Mouse (Mus musculus) limb, embryonic 10.5 days (tissue): ENCODE data around the gene Tmem19. TPM values are rescaled to one million over a fixed set of nuclear protein-coding genes. Genes with fewer than 3 reads are reported as not detected.

Experiments
- DNase-seq: peaks from one replicate; pipeline ENCODE4 v3.0.0-alpha.2; 2017; ENCODE audit warnings: low spot score
- H3K27ac ChIP-seq: fragments of 300-500 bp; sonication (generic); 2 replicates; pipeline ENCODE4 v1.5.1; 2016; ENCODE audit warnings: mild to moderate bottlenecking
- H3K27me3 ChIP-seq: fragments of 300-500 bp; sonication (generic); 2 replicates; pipeline ENCODE4 v1.6.1; 2016; ENCODE audit warnings: low read depth, mild to moderate bottlenecking; ENCODE audit not compliant: poor library complexity, severe bottlenecking
- H3K36me3 ChIP-seq: fragments of 300-500 bp; sonication (generic); 2 replicates; pipeline ENCODE4 v1.6.1; 2016; ENCODE audit warnings: mild to moderate bottlenecking, moderate library complexity
- H3K4me1 ChIP-seq: fragments of 300-500 bp; sonication (generic); 2 replicates; pipeline ENCODE4 v1.6.1; 2016
- H3K4me3 ChIP-seq: fragments of 300-500 bp; sonication (generic); 2 replicates; pipeline ENCODE4 v1.5.1; 2016; ENCODE audit warnings: mild to moderate bottlenecking, moderate library complexity
- H3K9me3 ChIP-seq: fragments of 300-500 bp; sonication (generic); replicated peaks from 2 replicates; pipeline ENCODE4 v1.6.1; 2016; ENCODE audit warnings: mild to moderate bottlenecking
- WGBS: fragments of 180-500 bp; shearing (Covaris S2); methylation state at CpG from one replicate; pipeline ENCODE4 v1.1.7; 2016; 5-methylcytosine and 5-hydroxymethylcytosine counted together
- polyA plus RNA-seq: library from polyadenylated mRNA; unstranded; fragments of >200 nt; fragmentation: Nextera tagmentation; extraction: Ambion mirVana; gene quantifications from 2 replicates; pipeline ENCODE4 v1.2.1, GENCODE M21; 2016

The Tmem19 gene
- 21.2 and 26.2 TPM in 2 replicates for polyA plus RNA-seq

- 1% methylated on average over 57 of the region's 58 CpGs for WGBS
Observed at GRCm38 (mm10) chr10:115361840-115362622, at the start of gene Tmem19. Gene Tmem19, minus strand, starts transcription at chr10:115362501.

GRCm38 (mm10) chr10:115406393-115406792 lies 44.1 kb upstream of the Tmem19 start:
- Histone ChIP-seq H3K4me1 (no peaks in the 10 kb centered on the region), H3K9me3 (no peaks in the 10 kb centered on the region), H3K36me3 (peaks cover 94% of the 10 kb centered on the region), H3K27me3 (no peaks in the 10 kb centered on the region), H3K4me3 (no peak overlapping the region), H3K27ac (no peak overlapping the region)
- WGBS, result 74% methylated on average over 6 of the region's 6 CpGs
- DNase-seq, result peak; percentile 57

More at GRCm38 (mm10) chr10:115361840-115362622, at the start of gene Tmem19:
- Histone ChIP-seq H3K9me3 (no peaks in the 10 kb centered on the region), H3K4me1 (peaks cover 14% of the 10 kb centered on the region), H3K4me3 (peak within 1 kb of the TSS; percentile 62), H3K27ac (peak within 1 kb of the TSS; percentile 90), H3K36me3 (peaks cover 3% of the 10 kb centered on the region; the same call in 1 of the 2 replicates), H3K27me3 (no peaks in the 10 kb centered on the region)
- peak; percentile 97 for DNase-seq

- no peaks in the 10 kb centered on the region for H3K27me3 ChIP-seq
- no peak for DNase-seq
- no peaks in the 10 kb centered on the region for H3K9me3 ChIP-seq
- WGBS, result 93% methylated on average over 1 of the region's 1 CpGs
- H3K4me3 ChIP-seq, result no peak overlapping the region
- peaks cover 80% of the 10 kb centered on the region for H3K36me3 ChIP-seq
- no peaks in the 10 kb centered on the region; the same call in 1 of the 2 replicates for H3K4me1 ChIP-seq
- no peak overlapping the region for H3K27ac ChIP-seq
Observed at GRCm38 (mm10) chr10:115391896-115392295, 29.6 kb upstream of the Tmem19 start.

- Histone ChIP-seq H3K27ac (no peak overlapping the region), H3K9me3 (no peaks in the 10 kb centered on the region), H3K4me3 (no peak overlapping the region), H3K4me1 (peaks cover 7% of the 10 kb centered on the region), H3K27me3 (no peaks in the 10 kb centered on the region), H3K36me3 (peaks cover 72% of the 10 kb centered on the region)
- WGBS, result 94% methylated on average over 4 of the region's 4 CpGs
- no peak for DNase-seq
Observed at GRCm38 (mm10) chr10:115391076-115391475, 28.8 kb upstream of the Tmem19 start.

- H3K27me3 ChIP-seq, result no peaks in the 10 kb centered on the region
- H3K36me3 ChIP-seq, result peaks cover 43% of the 10 kb centered on the region
- H3K4me3 ChIP-seq, result no peak overlapping the region
- no peak for DNase-seq
- WGBS, result 94% methylated on average over 3 of the region's 3 CpGs
- no peak overlapping the region for H3K27ac ChIP-seq
- peaks cover 13% of the 10 kb centered on the region for H3K4me1 ChIP-seq
- H3K9me3 ChIP-seq, result no peaks in the 10 kb centered on the region
Observed at GRCm38 (mm10) chr10:115387891-115388290, 25.6 kb upstream of the Tmem19 start.

GRCm38 (mm10) chr10:115385018-115386002 lies 23.0 kb upstream of the Tmem19 start:
- Histone ChIP-seq H3K27me3 (no peaks in the 10 kb centered on the region), H3K36me3 (peaks cover 39% of the 10 kb centered on the region), H3K4me1 (peaks cover 21% of the 10 kb centered on the region), H3K4me3 (peak overlapping the region; percentile 91), H3K27ac (peak overlapping the region; percentile 98), H3K9me3 (no peaks in the 10 kb centered on the region)
- DNase-seq, result peak; percentile 82
- WGBS, result under 1% methylated on average over 101 of the region's 101 CpGs

- H3K27me3 ChIP-seq, result no peaks in the 10 kb centered on the region
- under 1% methylated on average over 65 of the region's 65 CpGs for WGBS
- peak within 1 kb of the TSS; percentile 98 for H3K27ac ChIP-seq
- peak within 1 kb of the TSS; percentile 91 for H3K4me3 ChIP-seq
- H3K9me3 ChIP-seq, result no peaks in the 10 kb centered on the region
- peak; percentile 98 for DNase-seq
- H3K36me3 ChIP-seq, result peaks cover 34% of the 10 kb centered on the region
- H3K4me1 ChIP-seq, result peaks cover 21% of the 10 kb centered on the region
Observed at GRCm38 (mm10) chr10:115384221-115385017, 22.1 kb upstream of the Tmem19 start, which contains the start of the genes Thap2 and Zfc3h1. Gene Thap2, minus strand, starts transcription at chr10:115384443. Gene Zfc3h1, plus strand, starts transcription at chr10:115384959.

- Histone ChIP-seq H3K36me3 (peaks cover 28% of the 10 kb centered on the region), H3K27ac (peak overlapping the region; percentile 98), H3K4me3 (peak overlapping the region; percentile 91), H3K4me1 (peaks cover 21% of the 10 kb centered on the region), H3K9me3 (no peaks in the 10 kb centered on the region), H3K27me3 (no peaks in the 10 kb centered on the region)
- no peak for DNase-seq
- 7% methylated on average over 15 of the region's 15 CpGs for WGBS
Observed at GRCm38 (mm10) chr10:115383644-115384220, 21.4 kb upstream of the Tmem19 start.

GRCm38 (mm10) chr10:115382846-115383643 lies 20.7 kb upstream of the Tmem19 start:
- peak overlapping the region; percentile 91 for H3K4me3 ChIP-seq
- no peaks in the 10 kb centered on the region for H3K27me3 ChIP-seq
- no peaks in the 10 kb centered on the region for H3K9me3 ChIP-seq
- DNase-seq, result no peak
- H3K4me1 ChIP-seq, result peaks cover 21% of the 10 kb centered on the region
- peak overlapping the region; percentile 98 for H3K27ac ChIP-seq
- WGBS, result 64% methylated on average over 12 of the region's 12 CpGs
- H3K36me3 ChIP-seq, result peaks cover 22% of the 10 kb centered on the region

GRCm38 (mm10) chr10:115381506-115382084 lies 19.3 kb upstream of the Tmem19 start:
- Histone ChIP-seq H3K9me3 (no peaks in the 10 kb centered on the region), H3K4me3 (no peak overlapping the region), H3K4me1 (peaks cover 18% of the 10 kb centered on the region), H3K27ac (no peak overlapping the region), H3K36me3 (peaks cover 22% of the 10 kb centered on the region), H3K27me3 (no peaks in the 10 kb centered on the region)
- 87% methylated on average over 2 of the region's 2 CpGs for WGBS
- DNase-seq, result no peak

GRCm38 (mm10) chr10:115363151-115363550 lies 850 bp upstream of the Tmem19 start:
- Histone ChIP-seq H3K4me1 (peaks cover 14% of the 10 kb centered on the region), H3K9me3 (no peaks in the 10 kb centered on the region), H3K27ac (peak overlapping the region; percentile 90; the same call in 1 of the 2 replicates), H3K36me3 (no peaks in the 10 kb centered on the region), H3K27me3 (no peaks in the 10 kb centered on the region), H3K4me3 (peak overlapping the region; percentile 62)
- no peak for DNase-seq
- WGBS, result 89% methylated on average over 4 of the region's 4 CpGs
